In genomic region chr10:102511461-102511806, GRCm38 (mm10) we compare ENCODE assay signal across 10 mouse cellular contexts. TPM values are rescaled to one million over a fixed set of nuclear protein-coding genes. Genes with fewer than 3 reads are reported as not detected.
DNase-seq lines count a peak whose midpoint lies in the region; ATAC-seq lines count a peak whose summit lies in the region.
"Had no signal": no experiment of that assay in that cellular context is flagged by ENCODE, and none has a peak within 500 bp of the region (broad histone marks: within the 10 kb centered on the region; RNA-seq: fewer than 3 reads in every experiment).

No protein-coding gene starts in this region.

- DNase-seq in heart, adult 11 months, result no peak
- no peak for DNase-seq in lung, adult 18-20 months
- no peak for DNase-seq in urinary bladder, adult 2 months (ENCODE audit: low spot score)
- no peak for DNase-seq in cerebellum, adult 9-10 months
- DNase-seq: layer of hippocampus, postnatal 36 days had no signal

- no peak overlapping the region for H3K27ac ChIP-seq in heart, embryonic 11.5 days (ENCODE audit: low read depth, low read length)
- peak overlapping the region; percentile 72 for H3K27ac ChIP-seq in lung, embryonic 16.5 days (ENCODE audit: low read length)
- no peak overlapping the region for H3K27ac ChIP-seq in hindbrain, embryonic 13.5 days
- peak overlapping the region; percentile 77 for H3K27ac ChIP-seq in stomach, embryonic 15.5 days

- WGBS in heart, embryonic 11.5 days (ENCODE audit: insufficient replicate concordance), result 27% methylated on average over 3 of the region's 3 CpGs
- WGBS in lung, embryonic 16.5 days, result 32% methylated on average over 3 of the region's 3 CpGs
- WGBS in hindbrain, embryonic 13.5 days, result 34% methylated on average over 3 of the region's 3 CpGs
- 45% methylated on average over 3 of the region's 3 CpGs for WGBS in stomach, embryonic 15.5 days

- H3K36me3 ChIP-seq in heart, embryonic 11.5 days (ENCODE audit: control insufficient read depth, insufficient read depth, low read length), result no peaks in the 10 kb centered on the region
- no peaks in the 10 kb centered on the region for H3K36me3 ChIP-seq in lung, embryonic 16.5 days (ENCODE audit: control insufficient read depth, insufficient read depth, low read length)
- no peaks in the 10 kb centered on the region for H3K36me3 ChIP-seq in hindbrain, embryonic 13.5 days
- H3K36me3 ChIP-seq in stomach, embryonic 15.5 days, result no peaks in the 10 kb centered on the region

- no peaks in the 10 kb centered on the region for H3K27me3 ChIP-seq in heart, embryonic 11.5 days (ENCODE audit: control insufficient read depth, insufficient read depth, low read length)
- H3K27me3 ChIP-seq in lung, embryonic 16.5 days (ENCODE audit: control insufficient read depth, insufficient read depth, low read depth, low read length), result no peaks in the 10 kb centered on the region
- H3K27me3 ChIP-seq in hindbrain, embryonic 13.5 days, result no peaks in the 10 kb centered on the region
- no peaks in the 10 kb centered on the region for H3K27me3 ChIP-seq in stomach, embryonic 15.5 days (replicated peaks)

- ATAC-seq in heart, embryonic 11.5 days (replicated peaks; ENCODE audit: insufficient number of reproducible peaks, low FRiP score, low TSS enrichment), result no peak
- ATAC-seq in lung, embryonic 16.5 days (ENCODE audit: low read depth), result no peak
- peak; percentile 7; the same call in 1 of the 2 replicates for ATAC-seq in hindbrain, embryonic 13.5 days (ENCODE audit: low FRiP score)
- ATAC-seq in stomach, embryonic 15.5 days (ENCODE audit: insufficient read depth, low FRiP score, low read depth), result no peak

- no peak overlapping the region for H3K4me3 ChIP-seq in heart, embryonic 11.5 days (ENCODE audit: low read depth, low read length)
- H3K4me3 ChIP-seq in lung, embryonic 16.5 days (ENCODE audit: low read length), result no peak overlapping the region; the same call in 1 of the 2 replicates
- H3K4me3 ChIP-seq in hindbrain, embryonic 13.5 days, result no peak overlapping the region
- H3K4me3 ChIP-seq in stomach, embryonic 15.5 days (replicated peaks), result no peak overlapping the region

- no peak overlapping the region for H3K9ac ChIP-seq in heart, embryonic 11.5 days (ENCODE audit: low read depth, low read length)
- H3K9ac ChIP-seq in lung, embryonic 16.5 days (ENCODE audit: low read length), result no peak overlapping the region
- no peak overlapping the region for H3K9ac ChIP-seq in hindbrain, embryonic 13.5 days
- no peak overlapping the region for H3K9ac ChIP-seq in stomach, embryonic 15.5 days

- H3K4me2 ChIP-seq in heart, embryonic 11.5 days, result peak overlapping the region; percentile 1; the same call in 1 of the 2 replicates
- H3K4me2 ChIP-seq in lung, embryonic 16.5 days (ENCODE audit: low read depth, low read length), result peak overlapping the region; percentile 18
- H3K4me2 ChIP-seq in hindbrain, embryonic 13.5 days, result no peak overlapping the region
- H3K4me2 ChIP-seq in stomach, embryonic 15.5 days, result peak overlapping the region; percentile 28

- no peaks in the 10 kb centered on the region for H3K9me3 ChIP-seq in heart, embryonic 11.5 days (replicated peaks; ENCODE audit: control insufficient read depth, low read length)
- no peaks in the 10 kb centered on the region for H3K9me3 ChIP-seq in lung, embryonic 16.5 days (ENCODE audit: control insufficient read depth, low read length)
- H3K9me3 ChIP-seq in hindbrain, embryonic 13.5 days, result no peaks in the 10 kb centered on the region
- H3K9me3 ChIP-seq in stomach, embryonic 15.5 days, result no peaks in the 10 kb centered on the region

- H3K4me1 ChIP-seq in heart, embryonic 11.5 days (ENCODE audit: control insufficient read depth, insufficient read depth, low read length), result no peaks in the 10 kb centered on the region
- H3K4me1 ChIP-seq in lung, embryonic 16.5 days (replicated peaks; ENCODE audit: control insufficient read depth, insufficient read depth, low read length), result no peaks in the 10 kb centered on the region
- H3K4me1 ChIP-seq in hindbrain, embryonic 13.5 days (replicated peaks), result 0 out of 2 replicates have a peak, but pooled peaks cover 5% of the 10 kb centered on the region
- no peaks in the 10 kb centered on the region for H3K4me1 ChIP-seq in stomach, embryonic 15.5 days

RNA-seq across cellular contexts. Expression of gene Rassf9, which starts 0.6 kb away (rescaled TPM):
- polyA plus RNA-seq in heart, embryonic 11.5 days (2014; fragmentation: Nextera tagmentation; extraction: Ambion mirVana), result 0.63 and 1.3 TPM in 2 replicates
- 5.7 and 6.7 TPM in 2 replicates for polyA plus RNA-seq in lung, embryonic 16.5 days (2015; fragmentation: Nextera tagmentation; extraction: Ambion mirVana)
- 1.5 and 2.6 TPM in 2 replicates for polyA plus RNA-seq in hindbrain, embryonic 13.5 days (2015; fragmentation: Nextera tagmentation; extraction: Ambion mirVana)
- 3.7 and 3.8 TPM in 2 replicates for polyA plus RNA-seq in stomach, embryonic 15.5 days (2015; fragmentation: Nextera tagmentation; extraction: Ambion mirVana)
- 2.6 and 2.7 TPM in 2 replicates for polyA plus RNA-seq in urinary bladder, adult 2 months (2012; rRNA removed)

RNA-seq across cellular contexts. Expression of gene Nts, which starts 21.1 kb away (rescaled TPM):
- polyA plus RNA-seq in heart, embryonic 11.5 days (2014; fragmentation: Nextera tagmentation; extraction: Ambion mirVana), result 4.2 and 5.5 TPM in 2 replicates
- polyA plus RNA-seq in lung, embryonic 16.5 days (2015; fragmentation: Nextera tagmentation; extraction: Ambion mirVana), result 1.4 TPM in 2 replicates
- polyA plus RNA-seq in hindbrain, embryonic 13.5 days (2015; fragmentation: Nextera tagmentation; extraction: Ambion mirVana), result 3.5 and 3.9 TPM in 2 replicates
- 0.51 and 0.89 TPM in 2 replicates for polyA plus RNA-seq in stomach, embryonic 15.5 days (2015; fragmentation: Nextera tagmentation; extraction: Ambion mirVana)
- polyA plus RNA-seq in urinary bladder, adult 2 months (2012; rRNA removed), result 1.0 and 1.6 TPM in 2 replicates
- polyA plus RNA-seq: testis, adult 2 months had no signal

Comparison
In these comparisons a context has a peak if more than half of its experiments do, and no peak if none do; other contexts are left out.
1. H3K27ac ChIP-seq: peak in lung, embryonic 16.5 days (single experiment) and stomach, embryonic 15.5 days (single experiment); none in heart, embryonic 11.5 days (single experiment) and hindbrain, embryonic 13.5 days (single experiment).